Mouse (Mus musculus) embryo, embryonic 10 days (tissue): ENCODE measurements around the gene Car10.

Experiments
- DNase-seq: peaks from one replicate; pipeline ENCODE4 v3.0.0-alpha.2; 2015; ENCODE audit warnings: low spot score

Car10 gene

DNA sequence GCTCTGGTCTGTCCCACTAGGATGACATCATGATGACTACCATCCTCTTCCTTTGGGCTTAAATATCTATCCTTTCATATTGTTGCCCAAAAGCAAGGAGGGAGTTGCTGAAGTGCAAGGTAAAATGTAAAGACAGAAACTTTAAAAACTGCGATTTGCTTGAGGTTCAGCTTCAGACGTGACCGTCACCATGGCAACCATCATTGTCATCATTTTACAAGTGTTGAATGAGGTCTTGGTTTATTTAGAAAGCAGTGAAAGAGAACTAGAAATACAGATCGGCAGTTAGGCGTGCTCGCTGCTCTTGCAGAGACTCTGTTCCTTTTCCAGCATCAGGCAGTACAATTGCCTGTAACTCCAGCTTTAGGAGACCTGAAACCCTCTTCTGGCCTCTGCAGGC lies 400.1 kb downstream of the Car10 start:
- no peak for DNase-seq

GRCm38 (mm10) chr11:93500442-93500841 lies 402.6 kb downstream of the Car10 start:
- peak; percentile 67 for DNase-seq

DNA sequence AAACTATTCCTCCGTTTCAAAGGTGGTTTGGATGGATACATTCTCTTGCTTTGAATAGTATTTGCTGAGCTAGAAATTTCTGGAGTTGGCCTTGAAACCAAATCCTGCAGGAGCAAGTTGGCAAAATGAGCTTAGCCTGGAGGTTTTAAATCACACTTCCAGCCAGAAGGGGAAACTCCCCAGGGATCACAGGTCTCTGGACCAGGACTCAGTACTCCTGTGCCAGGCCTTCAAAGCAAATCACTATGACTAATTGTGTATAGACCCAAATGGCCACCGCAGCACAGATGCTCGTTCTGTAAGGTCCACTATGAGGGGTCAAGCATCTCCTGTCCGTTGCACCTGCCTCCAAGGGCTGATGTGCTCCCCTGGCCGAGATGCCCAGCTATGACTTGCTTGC lies 403.8 kb downstream of the Car10 start:
- no peak for DNase-seq

DNA sequence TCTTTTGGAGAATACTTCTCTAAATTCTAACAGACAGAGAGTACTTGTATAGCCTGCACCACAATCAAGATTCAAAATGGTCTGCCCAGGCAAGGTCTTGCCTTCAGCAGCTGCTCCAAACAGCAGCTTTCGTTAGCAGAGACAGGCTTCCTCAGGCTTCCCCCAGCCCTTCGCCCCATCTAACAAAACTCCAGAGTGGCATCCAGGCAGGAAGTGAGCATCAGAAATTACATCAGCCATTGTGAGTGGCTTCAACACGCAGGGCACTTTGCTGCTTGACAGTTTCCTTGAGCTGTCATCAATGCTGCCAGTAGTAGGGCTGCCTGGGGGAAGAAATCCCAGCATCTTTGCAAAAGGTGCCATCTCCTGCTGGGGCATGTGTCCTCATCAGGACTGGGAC lies 405.0 kb downstream of the Car10 start:
- no peak for DNase-seq

DNA sequence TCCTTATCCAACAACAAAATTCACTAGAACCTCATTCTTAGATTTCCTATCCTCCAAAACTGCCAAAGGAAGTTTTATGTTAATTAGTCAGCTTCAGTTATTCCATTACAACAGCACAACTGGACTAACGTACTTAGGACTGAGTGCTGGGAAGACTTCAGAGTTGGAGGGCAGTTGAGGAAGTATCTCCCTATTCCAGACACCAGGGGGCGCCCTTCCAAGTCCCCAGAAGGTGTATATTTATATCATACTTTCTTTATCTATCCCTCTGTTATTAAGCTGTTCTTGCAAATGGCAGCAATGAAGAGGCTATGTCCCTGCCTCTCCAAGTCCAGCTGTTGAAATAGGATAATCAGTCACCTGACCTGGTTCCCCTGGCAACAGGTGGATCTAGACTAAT lies 405.6 kb downstream of the Car10 start:
- DNase-seq: no peak

GRCm38 (mm10) chr11:93509527-93510235 lies 411.9 kb downstream of the Car10 start:
- DNase-seq: no peak

DNA sequence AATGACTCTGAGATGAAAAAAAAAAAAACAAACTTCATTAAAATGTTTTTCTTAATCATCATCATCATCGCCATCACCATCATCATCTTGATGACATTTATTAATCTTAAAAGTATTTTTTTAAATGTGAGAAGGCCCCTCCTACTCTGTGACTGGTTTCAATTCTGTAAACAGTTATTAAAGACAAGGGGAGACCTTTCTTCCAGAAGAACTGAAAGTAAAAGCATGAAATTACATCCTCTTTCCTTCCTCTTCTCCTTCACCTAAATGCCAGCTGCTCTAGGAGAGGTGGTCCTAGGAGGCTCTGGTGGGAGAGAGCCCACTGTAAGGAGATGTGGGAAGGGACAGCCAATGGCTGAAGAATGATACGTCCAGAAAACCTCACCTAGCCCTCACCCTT lies 415.0 kb downstream of the Car10 start:
- DNase-seq: no peak

DNA sequence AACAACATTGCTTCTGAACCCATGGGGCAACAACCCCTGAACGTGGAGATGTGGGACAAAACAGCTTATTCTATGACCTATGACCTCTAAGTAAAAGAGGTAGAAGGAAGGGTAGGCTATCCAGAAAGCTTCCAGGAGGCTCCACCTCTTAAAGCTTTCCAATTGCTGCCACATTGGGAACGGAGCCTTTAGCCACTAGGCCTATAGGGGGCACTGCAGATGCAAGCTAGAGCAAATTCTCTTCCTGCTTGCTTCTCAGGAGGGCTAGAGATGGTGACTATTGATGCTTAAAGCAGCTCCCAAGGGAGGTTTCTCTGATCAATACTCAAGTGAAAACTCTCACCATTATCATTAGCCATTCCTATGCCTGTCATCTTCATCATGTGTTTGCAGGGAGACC lies 416.6 kb downstream of the Car10 start:
- DNase-seq: peak; percentile 39

DNA sequence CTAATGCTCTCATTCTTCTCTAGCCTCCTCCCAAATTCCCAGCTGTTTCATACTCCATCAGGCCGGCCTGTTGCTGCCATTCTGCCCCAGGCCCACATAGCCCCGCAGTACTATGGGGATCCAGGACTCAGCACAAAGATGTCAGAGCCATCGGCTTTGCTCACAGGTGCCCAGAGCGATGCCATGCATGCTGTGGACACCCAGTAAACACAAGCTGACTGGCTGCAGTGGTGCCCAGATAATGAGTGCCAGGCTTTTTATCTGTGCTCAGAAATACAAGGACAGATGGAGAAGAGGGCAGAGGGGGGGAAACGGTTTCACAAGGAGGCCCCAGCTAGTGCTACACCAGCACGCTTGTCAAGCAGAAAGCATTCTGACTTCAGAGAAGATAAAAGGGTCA lies 417.7 kb downstream of the Car10 start:
- no peak for DNase-seq

GRCm38 (mm10) chr11:93516216-93516615 lies 418.4 kb downstream of the Car10 start:
- DNase-seq: no peak

GRCm38 (mm10) chr11:93516946-93517345 lies 419.1 kb downstream of the Car10 start:
- DNase-seq: no peak

DNA sequence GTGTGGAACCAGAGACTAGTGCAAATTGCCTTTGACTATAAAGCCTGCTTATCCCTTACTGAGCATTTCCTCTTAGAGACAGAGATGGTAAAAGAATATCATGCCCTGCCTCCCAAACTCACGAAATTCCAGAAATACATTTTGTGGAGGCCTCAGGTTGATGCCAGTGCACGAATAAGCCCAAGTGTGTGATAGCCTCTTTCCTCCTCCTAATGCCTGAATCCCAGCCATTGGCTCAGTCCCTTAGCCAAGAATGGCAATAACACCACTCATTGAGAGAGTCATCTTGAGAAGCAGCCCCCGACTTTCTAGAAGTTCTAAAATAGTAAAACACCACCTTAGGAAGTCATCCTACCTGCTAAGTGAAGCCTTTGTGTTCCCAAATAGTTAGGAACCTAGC lies 424.7 kb downstream of the Car10 start:
- DNase-seq: no peak

DNA sequence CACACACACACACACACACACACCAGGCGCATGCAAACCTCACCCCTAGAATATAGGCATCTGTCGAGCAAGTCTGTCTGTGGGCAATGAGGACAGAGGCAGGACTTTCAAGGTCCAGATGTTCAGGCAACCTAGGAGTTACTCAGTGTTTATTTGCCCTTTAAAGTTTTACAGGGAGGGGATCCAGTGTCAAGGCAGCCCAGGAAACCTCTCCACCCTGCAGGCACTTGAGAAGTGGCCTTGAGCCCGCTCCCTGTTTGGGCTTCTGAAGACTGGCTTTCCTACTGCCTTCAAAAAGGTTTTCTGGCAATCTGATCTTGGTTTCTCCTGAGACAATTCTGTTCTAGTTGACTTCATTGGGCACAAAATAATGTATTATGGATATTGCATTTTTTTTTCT lies 428.1 kb downstream of the Car10 start:
- DNase-seq: no peak

GRCm38 (mm10) chr11:93531029-93531680 lies 433.3 kb downstream of the Car10 start:
- no peak for DNase-seq

- DNase-seq: no peak
Measured at GRCm38 (mm10) chr11:93536244-93536643, 438.4 kb downstream of the Car10 start.

DNA sequence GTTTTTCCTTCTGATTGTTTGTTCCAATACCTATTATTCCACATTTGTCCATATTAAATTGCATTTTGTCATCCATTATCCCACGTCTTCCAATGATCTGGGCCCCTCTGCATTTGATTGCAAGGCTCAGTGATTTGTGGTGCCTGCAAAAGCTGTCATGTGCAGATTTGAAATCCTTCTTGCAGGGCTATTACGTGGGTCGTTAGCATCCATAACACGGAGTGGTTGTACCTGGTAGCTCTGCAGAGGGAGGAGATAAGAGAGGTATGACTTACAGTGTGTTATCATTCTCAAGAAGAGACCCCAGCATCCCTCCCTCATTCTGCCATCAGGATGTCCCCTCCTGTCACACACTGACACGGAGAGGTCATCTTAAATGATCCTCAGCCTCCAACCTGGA lies 451.1 kb downstream of the Car10 start:
- DNase-seq: no peak

GRCm38 (mm10) chr11:93550908-93551307 lies 453.1 kb downstream of the Car10 start:
- DNase-seq: peak; percentile 80

DNA sequence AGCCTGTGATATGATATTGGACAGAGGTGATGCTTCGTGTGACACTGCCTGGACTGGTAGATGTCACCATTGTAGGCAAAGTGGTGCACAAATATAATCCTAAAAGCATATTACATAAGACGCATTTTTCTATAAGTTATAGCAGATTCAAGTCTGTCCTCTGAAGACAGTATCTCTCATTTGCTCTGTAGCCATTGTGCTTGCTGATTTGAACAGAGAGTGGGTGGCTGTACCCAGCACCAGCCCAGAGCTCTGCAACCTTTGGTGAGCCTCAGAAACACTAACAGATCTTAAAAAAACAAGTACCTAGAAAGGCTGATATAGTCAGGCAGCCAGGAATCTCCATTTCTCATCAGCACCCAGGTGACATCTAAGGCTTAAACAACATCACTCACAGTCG lies 461.3 kb downstream of the Car10 start:
- no peak for DNase-seq

- DNase-seq: no peak
Measured at GRCm38 (mm10) chr11:93560570-93560969, 462.7 kb downstream of the Car10 start.

DNA sequence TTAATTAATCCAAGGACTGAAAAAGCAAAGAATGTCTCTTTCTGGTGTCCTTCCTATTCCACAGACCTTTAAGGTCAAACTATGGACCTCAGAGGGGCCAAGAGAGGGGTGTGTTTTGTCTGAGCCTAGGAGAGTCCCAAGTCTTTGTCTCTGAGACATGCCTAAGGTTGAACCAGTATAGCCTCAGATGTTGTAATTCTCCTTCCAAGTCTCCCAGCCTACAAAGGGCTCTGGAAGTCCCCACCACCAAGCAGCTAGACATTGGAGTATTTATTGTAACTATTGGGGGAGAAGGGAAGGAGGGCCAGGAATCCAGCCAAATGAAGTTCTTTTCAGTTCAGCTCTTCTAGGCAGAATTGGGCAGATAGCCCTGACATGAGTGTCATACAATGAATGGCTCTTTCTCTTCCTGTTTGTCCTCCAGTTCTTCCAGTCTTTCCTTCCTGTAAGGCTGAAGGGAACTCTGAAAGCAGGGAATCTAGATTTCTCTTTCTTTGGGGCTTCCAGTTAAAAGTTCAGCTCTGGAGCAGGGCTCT lies 464.6 kb downstream of the Car10 start:
- DNase-seq: no peak

DNA sequence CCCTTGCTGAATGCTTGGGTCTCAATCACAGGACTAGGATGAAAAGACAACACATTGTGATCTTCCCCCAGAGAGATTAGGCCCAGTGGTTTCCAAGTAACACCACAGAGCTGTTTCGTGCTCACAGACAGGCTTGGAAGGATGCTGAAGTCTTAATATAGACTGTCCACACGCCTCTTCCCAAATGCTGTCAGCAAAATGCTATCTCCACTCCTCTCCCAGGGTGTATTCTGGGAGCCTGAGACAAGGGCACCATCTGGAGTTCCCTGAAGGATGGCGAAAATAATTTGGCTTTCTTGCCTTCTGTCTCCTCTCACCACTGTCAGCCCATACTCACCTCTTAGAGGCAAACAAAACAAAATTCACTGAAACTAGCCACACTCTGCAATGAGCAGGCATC lies 467.9 kb downstream of the Car10 start:
- DNase-seq: no peak

- no peak for DNase-seq
Measured at GRCm38 (mm10) chr11:93571917-93572641, 474.3 kb downstream of the Car10 start.

- no peak for DNase-seq
Measured at GRCm38 (mm10) chr11:93577441-93577840, 479.6 kb downstream of the Car10 start.
